Mouse (Mus musculus) hindbrain, embryonic 12.5 days (tissue): ENCODE data around the gene Ihh. TPM values are rescaled to one million over a fixed set of nuclear protein-coding genes. Genes with fewer than 3 reads are reported as not detected.
A peak's percentile ranks its signal among the peaks of the same experiment; 100 is the strongest.

Experiments
- ATAC-seq: fragments of 200-750 bp; cut with Nextera tagmentation; 2 replicates; pipeline ENCODE4 v1.8.0; 2017; ENCODE audit warnings: moderate TSS enrichment; ENCODE audit not compliant: low FRiP score
- H3K27ac ChIP-seq: fragments of 300-500 bp; sonication (generic); 2 replicates; pipeline ENCODE4 v1.5.1; 2016; ENCODE audit warnings: mild to moderate bottlenecking
- H3K27me3 ChIP-seq: fragments of 300-500 bp; sonication (generic); 2 replicates; pipeline ENCODE4 v1.6.1; 2016; ENCODE audit warnings: mild to moderate bottlenecking
- H3K36me3 ChIP-seq: fragments of 300-500 bp; sonication (generic); 2 replicates; pipeline ENCODE4 v1.6.1; 2016; ENCODE audit warnings: mild to moderate bottlenecking
- H3K4me1 ChIP-seq: fragments of 300-500 bp; sonication (generic); 2 replicates; pipeline ENCODE4 v1.6.1; 2016
- H3K4me2 ChIP-seq: fragments of 300-500 bp; sonication (generic); replicated peaks from 2 replicates; pipeline ENCODE4 v1.6.1; 2016; ENCODE audit warnings: mild to moderate bottlenecking
- H3K4me3 ChIP-seq: fragments of 300-500 bp; sonication (generic); 2 replicates; pipeline ENCODE4 v1.5.1; 2016; ENCODE audit warnings: mild to moderate bottlenecking
- H3K9ac ChIP-seq: fragments of 300-500 bp; sonication (generic); 2 replicates; pipeline ENCODE4 v1.6.1; 2016; ENCODE audit warnings: mild to moderate bottlenecking, moderate library complexity
- H3K9me3 ChIP-seq: fragments of 300-500 bp; sonication (generic); replicated peaks from 2 replicates; pipeline ENCODE4 v1.6.1; 2016; ENCODE audit warnings: mild to moderate bottlenecking
- WGBS: fragments of 180-500 bp; shearing (Covaris S2); methylation state at CpG from one replicate; pipeline ENCODE4 v1.1.7; 2016; 5-methylcytosine and 5-hydroxymethylcytosine counted together
- polyA plus RNA-seq: library from polyadenylated mRNA; unstranded; fragments of >200 nt; fragmentation: Nextera tagmentation; extraction: Ambion mirVana; gene quantifications from 2 replicates; pipeline ENCODE4 v1.2.1, GENCODE M21; 2016

The Ihh gene
- polyA plus RNA-seq, 1 experiment from 2014 or later, result 0.14 TPM

- no peaks in the 10 kb centered on the region for H3K4me1 ChIP-seq
- peak within 1 kb of the TSS; percentile 28 for H3K4me3 ChIP-seq
- no peaks in the 10 kb centered on the region for H3K36me3 ChIP-seq
- 2% methylated on average over 18 of the region's 18 CpGs for WGBS
- H3K4me2 ChIP-seq, result peak within 1 kb of the TSS; percentile 52
- H3K27me3 ChIP-seq, result peaks cover 57% of the 10 kb centered on the region
- H3K27ac ChIP-seq, result no peak within 1 kb of the TSS
- 0 out of 2 replicates have a peak within 1 kb of the TSS, but pooled peaks have one; percentile 5 for H3K9ac ChIP-seq
- no peaks in the 10 kb centered on the region for H3K9me3 ChIP-seq
- peak; percentile 68; the same call in 1 of the 2 replicates for ATAC-seq
These were observed 16.1 kb downstream of the Ihh start, which contains the start of gene Cfap65 for GRCm38 (mm10) chr1:74935402-74935801. Gene Cfap65 (minus strand): TSS chr1:74935599.

- no peaks in the 10 kb centered on the region for H3K4me1 ChIP-seq
- H3K4me3 ChIP-seq, result no peak overlapping the region
- H3K27me3 ChIP-seq, result peaks cover 23% of the 10 kb centered on the region
- no peak overlapping the region for H3K27ac ChIP-seq
- WGBS, result 89% methylated on average over 9 of the region's 9 CpGs
- H3K36me3 ChIP-seq, result no peaks in the 10 kb centered on the region
- no peak overlapping the region for H3K4me2 ChIP-seq
- ATAC-seq, result no peak
- no peak overlapping the region for H3K9ac ChIP-seq
- H3K9me3 ChIP-seq, result no peaks in the 10 kb centered on the region
These were observed 23.7 kb downstream of the Ihh start for GRCm38 (mm10) chr1:74927621-74928296.

GRCm38 (mm10) chr1:74926721-74927120 lies 24.8 kb downstream of the Ihh start:
- WGBS, result 45% methylated on average over 6 of the region's 6 CpGs
- H3K36me3 ChIP-seq, result no peaks in the 10 kb centered on the region
- no peaks in the 10 kb centered on the region for H3K9me3 ChIP-seq
- ATAC-seq, result no peak
- H3K4me2 ChIP-seq, result no peak overlapping the region
- H3K27me3 ChIP-seq, result peaks cover 19% of the 10 kb centered on the region; the same call in 1 of the 2 replicates
- no peak overlapping the region for H3K4me3 ChIP-seq
- H3K4me1 ChIP-seq, result no peaks in the 10 kb centered on the region
- no peak overlapping the region for H3K27ac ChIP-seq
- H3K9ac ChIP-seq, result no peak overlapping the region

- Histone ChIP-seq H3K4me3 (no peak overlapping the region), H3K27me3 (peaks cover 15% of the 10 kb centered on the region; the same call in 1 of the 2 replicates), H3K4me2 (no peak overlapping the region), H3K9me3 (no peaks in the 10 kb centered on the region), H3K36me3 (no peaks in the 10 kb centered on the region), H3K27ac (no peak overlapping the region), H3K4me1 (no peaks in the 10 kb centered on the region), H3K9ac (no peak overlapping the region)
- no peak for ATAC-seq
- 71% methylated on average over 4 of the region's 4 CpGs for WGBS
These were observed 27.0 kb downstream of the Ihh start for GRCm38 (mm10) chr1:74924464-74924863.

GRCm38 (mm10) chr1:74915706-74916105 lies 35.8 kb downstream of the Ihh start:
- Histone ChIP-seq H3K9me3 (no peaks in the 10 kb centered on the region), H3K4me2 (peak overlapping the region; percentile 30), H3K27ac (no peak overlapping the region), H3K36me3 (no peaks in the 10 kb centered on the region), H3K27me3 (peaks cover 37% of the 10 kb centered on the region), H3K4me1 (no peaks in the 10 kb centered on the region), H3K9ac (no peak overlapping the region), H3K4me3 (no peak overlapping the region)
- no peak for ATAC-seq
- 20% methylated on average over 13 of the region's 13 CpGs for WGBS

GRCm38 (mm10) chr1:74902191-74902590 lies 49.3 kb downstream of the Ihh start:
- WGBS, result 30% methylated on average over 6 of the region's 6 CpGs
- Histone ChIP-seq H3K4me2 (no peak overlapping the region), H3K9ac (no peak overlapping the region), H3K9me3 (no peaks in the 10 kb centered on the region), H3K27me3 (peaks cover 83% of the 10 kb centered on the region), H3K4me3 (no peak overlapping the region), H3K27ac (no peak overlapping the region), H3K4me1 (peaks cover 24% of the 10 kb centered on the region), H3K36me3 (no peaks in the 10 kb centered on the region)
- ATAC-seq, result no peak

- 0% methylated on average over 3 of the region's 3 CpGs for WGBS
- H3K9me3 ChIP-seq, result no peaks in the 10 kb centered on the region
- ATAC-seq, result no peak
- H3K27me3 ChIP-seq, result peaks cover 88% of the 10 kb centered on the region
- no peak overlapping the region for H3K9ac ChIP-seq
- no peaks in the 10 kb centered on the region for H3K36me3 ChIP-seq
- H3K4me1 ChIP-seq, result peaks cover 24% of the 10 kb centered on the region
- no peak overlapping the region for H3K4me3 ChIP-seq
- H3K27ac ChIP-seq, result no peak overlapping the region
- H3K4me2 ChIP-seq, result no peak overlapping the region
These were observed 49.8 kb downstream of the Ihh start for GRCm38 (mm10) chr1:74901686-74902085.

- Histone ChIP-seq H3K4me3 (peak overlapping the region; percentile 35), H3K4me2 (peak overlapping the region; percentile 63), H3K36me3 (no peaks in the 10 kb centered on the region), H3K9me3 (no peaks in the 10 kb centered on the region), H3K4me1 (peaks cover 33% of the 10 kb centered on the region), H3K9ac (peak overlapping the region; percentile 43), H3K27ac (no peak overlapping the region), H3K27me3 (peaks cover 96% of the 10 kb centered on the region)
- 0% methylated on average over 59 of the region's 66 CpGs for WGBS
- ATAC-seq, result no peak
These were observed 50.9 kb downstream of the Ihh start for GRCm38 (mm10) chr1:74900341-74901285.

GRCm38 (mm10) chr1:74898656-74899431 lies 52.6 kb downstream of the Ihh start:
- Histone ChIP-seq H3K27ac (no peak overlapping the region), H3K27me3 (peaks cover 99% of the 10 kb centered on the region), H3K9ac (no peak overlapping the region), H3K9me3 (no peaks in the 10 kb centered on the region), H3K4me3 (no peak overlapping the region), H3K36me3 (no peaks in the 10 kb centered on the region), H3K4me2 (no peak overlapping the region), H3K4me1 (peaks cover 38% of the 10 kb centered on the region)
- WGBS, result 8% methylated on average over 8 of the region's 10 CpGs
- no peak for ATAC-seq

GRCm38 (mm10) chr1:74897976-74898375 lies 53.5 kb downstream of the Ihh start:
- Histone ChIP-seq H3K27ac (no peak overlapping the region), H3K9ac (no peak overlapping the region), H3K4me1 (peaks cover 43% of the 10 kb centered on the region), H3K36me3 (no peaks in the 10 kb centered on the region), H3K9me3 (no peaks in the 10 kb centered on the region), H3K27me3 (peaks cover 99% of the 10 kb centered on the region), H3K4me3 (no peak overlapping the region), H3K4me2 (no peak overlapping the region)
- ATAC-seq, result no peak
- under 1% methylated on average over 7 of the region's 7 CpGs for WGBS
